Mouse (Mus musculus): Measurements from ENCODE around the gene Atg13. TPM values are rescaled to one million over a fixed set of nuclear protein-coding genes. Genes with fewer than 3 reads are reported as not detected.
A peak's percentile ranks its signal among the peaks of the same experiment; 100 is the strongest.

Gene Atg13
- 14.6 and 16.3 TPM in 2 replicates for polyA plus RNA-seq (2015; fragmentation: Nextera tagmentation; extraction: Ambion mirVana)

DNA sequence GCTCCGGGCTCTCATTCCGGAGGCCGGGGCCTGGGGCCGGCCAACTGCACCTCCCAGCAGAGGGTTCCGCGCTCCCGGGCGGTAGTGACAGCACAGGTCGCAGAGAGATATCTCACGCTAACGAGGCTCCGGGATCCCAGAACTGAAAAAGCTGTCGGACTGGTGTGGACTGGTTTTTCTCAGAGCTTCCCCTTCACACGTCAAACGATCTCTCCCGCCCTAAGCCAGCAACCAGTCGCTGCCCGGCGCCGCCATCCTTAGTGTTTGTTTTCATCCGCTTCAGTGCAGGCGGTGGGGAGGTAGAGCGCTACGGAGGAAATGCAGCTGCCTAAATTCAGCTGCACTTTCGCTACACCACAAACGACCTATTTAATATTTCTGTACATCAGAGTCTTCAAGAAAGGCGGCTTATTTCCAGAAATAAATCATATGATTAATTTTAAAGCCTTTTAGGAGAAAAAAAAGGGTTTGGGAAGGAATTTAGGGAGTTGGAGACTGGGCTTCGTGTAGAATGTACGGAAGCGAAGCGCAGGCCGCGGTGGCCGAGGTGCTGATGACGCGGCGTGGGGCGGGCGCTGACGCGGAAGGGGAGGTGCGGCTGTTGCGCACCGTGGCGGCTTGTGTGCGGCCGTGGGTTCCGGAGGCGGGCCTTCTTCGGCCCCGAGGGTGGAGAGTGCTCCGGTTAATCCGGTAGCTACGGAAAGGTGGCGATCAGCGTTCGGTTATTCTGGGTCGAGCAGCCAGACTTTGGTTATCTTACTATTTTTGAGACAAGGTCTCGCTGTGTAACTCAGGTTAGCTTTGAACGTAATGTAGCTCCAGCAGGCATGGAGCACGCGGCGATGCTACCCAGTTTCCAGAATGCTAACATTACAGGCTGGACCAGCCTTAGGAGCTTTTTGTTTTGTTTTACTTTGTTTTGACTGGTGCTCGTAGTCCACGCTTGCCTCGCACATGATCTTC lies at the start of gene Atg13, which contains the start of gene Harbi1:
TSS of gene Atg13 (minus strand) at position 305 of the 963 bp plus-strand sequence.
TSS of gene Harbi1 (plus strand) at position 581 of the 963 bp plus-strand sequence.
- peak; percentile 99 for ATAC-seq (ENCODE audit: low read depth)
- Histone ChIP-seq H3K27me3 (ENCODE audit: control insufficient read depth, insufficient read depth, low read depth, low read length) (no peaks in the 10 kb centered on the region), H3K9me3 (replicated peaks; ENCODE audit: control insufficient read depth, low read length) (no peaks in the 10 kb centered on the region), H3K9ac (ENCODE audit: low read depth, low read length) (peak within 1 kb of the TSS; percentile 83), H3K27ac (ENCODE audit: low read length) (peak within 1 kb of the TSS; percentile 93), H3K36me3 (ENCODE audit: control insufficient read depth, insufficient read depth) (no peaks in the 10 kb centered on the region), H3K4me2 (ENCODE audit: low read depth, low read length) (peak within 1 kb of the TSS; percentile 68), H3K4me3 (ENCODE audit: low read depth, low read length) (peak within 1 kb of the TSS; percentile 84), H3K4me1 (ENCODE audit: control insufficient read depth, low read depth, low read length) (peaks cover 15% of the 10 kb centered on the region)
- WGBS (ENCODE audit: insufficient replicate concordance) = 0% methylated on average over 66 of the region's 66 CpGs

DNA sequence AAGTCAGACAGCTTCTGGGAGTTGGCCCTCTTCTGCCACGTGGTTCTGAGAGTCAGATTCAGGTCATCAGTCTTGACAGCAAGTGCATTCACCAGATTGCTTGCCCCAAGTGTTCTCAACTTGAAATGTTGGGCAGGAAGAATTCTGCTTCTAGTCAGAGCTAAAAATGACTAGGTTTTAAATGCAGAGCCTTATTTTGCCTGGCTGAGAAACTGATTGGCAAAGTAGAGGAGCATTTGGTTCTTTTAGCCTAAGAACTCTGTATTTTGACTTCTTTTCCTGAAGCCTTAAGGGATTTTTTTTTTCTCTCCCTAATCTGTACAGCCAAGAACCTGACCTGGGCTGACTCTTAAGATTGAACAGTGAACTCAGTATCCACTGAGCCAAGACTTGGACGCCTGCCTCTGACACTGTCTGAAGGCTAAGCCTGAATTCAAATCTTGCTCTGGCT lies 39.5 kb upstream of the Atg13 start:
- no peak for ATAC-seq (ENCODE audit: low read depth)
- Histone ChIP-seq H3K27ac (ENCODE audit: low read length) (no peak overlapping the region), H3K27me3 (ENCODE audit: control insufficient read depth, insufficient read depth, low read depth, low read length) (no peaks in the 10 kb centered on the region), H3K4me2 (ENCODE audit: low read depth, low read length) (no peak overlapping the region), H3K36me3 (ENCODE audit: control insufficient read depth, insufficient read depth) (no peaks in the 10 kb centered on the region), H3K4me1 (ENCODE audit: control insufficient read depth, low read depth, low read length) (peaks cover 3% of the 10 kb centered on the region), H3K9me3 (replicated peaks; ENCODE audit: control insufficient read depth, low read length) (no peaks in the 10 kb centered on the region), H3K4me3 (ENCODE audit: low read depth, low read length) (no peak overlapping the region), H3K9ac (ENCODE audit: low read depth, low read length) (no peak overlapping the region)
- 56% methylated on average over 2 of the region's 2 CpGs for WGBS (ENCODE audit: insufficient replicate concordance)

DNA sequence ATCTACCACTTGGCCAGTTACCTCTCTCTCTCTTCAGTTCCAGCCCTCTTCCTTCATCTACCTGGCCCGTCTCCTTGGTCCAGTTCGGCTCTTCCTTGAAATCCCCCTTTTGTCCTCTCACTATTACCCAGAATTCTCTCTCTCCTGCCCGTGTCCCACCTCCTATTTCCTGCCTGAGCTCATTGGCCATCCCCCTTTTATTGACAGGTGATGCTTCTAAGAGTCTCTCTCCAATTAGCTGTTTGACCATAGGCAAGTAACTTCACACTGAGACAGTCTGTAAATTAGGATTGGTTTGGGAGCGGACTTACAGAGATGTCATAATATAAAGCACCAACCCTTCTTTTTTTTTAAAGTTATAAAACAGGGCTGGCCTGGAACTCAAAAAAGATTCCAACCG lies 34.3 kb upstream of the Atg13 start:
- Histone ChIP-seq H3K9me3 (replicated peaks; ENCODE audit: control insufficient read depth, low read length) (no peaks in the 10 kb centered on the region), H3K27me3 (ENCODE audit: control insufficient read depth, insufficient read depth, low read depth, low read length) (no peaks in the 10 kb centered on the region), H3K27ac (ENCODE audit: low read length) (no peak overlapping the region), H3K36me3 (ENCODE audit: control insufficient read depth, insufficient read depth) (no peaks in the 10 kb centered on the region), H3K4me1 (ENCODE audit: control insufficient read depth, low read depth, low read length) (no peaks in the 10 kb centered on the region), H3K9ac (ENCODE audit: low read depth, low read length) (no peak overlapping the region), H3K4me3 (ENCODE audit: low read depth, low read length) (no peak overlapping the region), H3K4me2 (ENCODE audit: low read depth, low read length) (no peak overlapping the region)
- ATAC-seq (ENCODE audit: low read depth) = no peak
- 80% methylated on average over 5 of the region's 5 CpGs for WGBS (ENCODE audit: insufficient replicate concordance)

DNA sequence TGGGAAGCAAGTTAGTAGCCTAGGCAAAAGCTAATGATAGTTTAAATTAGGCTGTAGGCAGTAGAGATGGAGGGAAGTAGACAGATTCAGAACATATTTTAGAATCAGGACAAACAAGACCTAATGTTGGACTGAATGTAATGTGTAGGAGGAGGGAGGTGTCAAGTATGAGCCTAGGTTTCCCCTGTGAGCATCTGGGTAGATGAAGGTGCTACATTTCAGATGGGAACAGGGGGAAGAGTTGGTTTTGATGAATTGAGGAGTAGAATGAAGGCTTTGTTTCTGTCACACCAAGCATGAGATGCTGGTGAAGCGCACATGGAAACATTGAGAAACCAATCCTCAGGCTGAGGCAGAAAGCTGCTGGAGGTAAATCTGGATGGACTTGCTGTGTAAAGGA lies 29.2 kb upstream of the Atg13 start:
- Histone ChIP-seq H3K4me1 (ENCODE audit: control insufficient read depth, low read depth, low read length) (no peaks in the 10 kb centered on the region), H3K27me3 (ENCODE audit: control insufficient read depth, insufficient read depth, low read depth, low read length) (no peaks in the 10 kb centered on the region), H3K36me3 (ENCODE audit: control insufficient read depth, insufficient read depth) (no peaks in the 10 kb centered on the region), H3K4me3 (ENCODE audit: low read depth, low read length) (no peak overlapping the region), H3K9me3 (replicated peaks; ENCODE audit: control insufficient read depth, low read length) (no peaks in the 10 kb centered on the region), H3K9ac (ENCODE audit: low read depth, low read length) (no peak overlapping the region), H3K4me2 (ENCODE audit: low read depth, low read length) (no peak overlapping the region), H3K27ac (ENCODE audit: low read length) (no peak overlapping the region)
- 97% methylated on average over 1 of the region's 1 CpGs for WGBS (ENCODE audit: insufficient replicate concordance)
- ATAC-seq (ENCODE audit: low read depth) = no peak

DNA sequence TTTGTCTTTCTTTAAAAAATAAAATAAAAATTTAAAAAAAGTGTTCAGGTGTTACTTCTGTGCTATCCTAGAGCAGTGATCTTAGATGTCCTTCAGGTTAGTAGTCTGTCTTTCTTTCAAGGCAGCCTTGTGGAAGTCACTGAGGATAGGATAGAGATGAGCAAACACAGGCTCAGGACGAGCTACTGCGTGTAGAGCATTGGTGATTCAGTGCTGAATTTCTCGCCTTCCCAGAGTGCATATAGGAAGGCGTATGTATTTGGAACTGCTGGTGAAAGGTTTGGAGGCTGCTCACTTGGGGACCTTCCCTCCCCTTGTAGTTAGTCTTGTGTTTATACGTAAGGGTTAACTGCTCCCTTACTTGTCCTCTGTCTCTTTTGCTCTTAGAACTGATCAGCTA lies 24.8 kb upstream of the Atg13 start:
- Histone ChIP-seq H3K9me3 (replicated peaks; ENCODE audit: control insufficient read depth, low read length) (no peaks in the 10 kb centered on the region), H3K4me3 (ENCODE audit: low read depth, low read length) (no peak overlapping the region), H3K4me2 (ENCODE audit: low read depth, low read length) (no peak overlapping the region), H3K27me3 (ENCODE audit: control insufficient read depth, insufficient read depth, low read depth, low read length) (no peaks in the 10 kb centered on the region), H3K9ac (ENCODE audit: low read depth, low read length) (no peak overlapping the region), H3K36me3 (ENCODE audit: control insufficient read depth, insufficient read depth) (no peaks in the 10 kb centered on the region), H3K4me1 (ENCODE audit: control insufficient read depth, low read depth, low read length) (no peaks in the 10 kb centered on the region; the same call in 1 of the 2 replicates), H3K27ac (ENCODE audit: low read length) (no peak overlapping the region)
- WGBS (ENCODE audit: insufficient replicate concordance) = 79% methylated on average over 5 of the region's 5 CpGs
- ATAC-seq (ENCODE audit: low read depth) = no peak

DNA sequence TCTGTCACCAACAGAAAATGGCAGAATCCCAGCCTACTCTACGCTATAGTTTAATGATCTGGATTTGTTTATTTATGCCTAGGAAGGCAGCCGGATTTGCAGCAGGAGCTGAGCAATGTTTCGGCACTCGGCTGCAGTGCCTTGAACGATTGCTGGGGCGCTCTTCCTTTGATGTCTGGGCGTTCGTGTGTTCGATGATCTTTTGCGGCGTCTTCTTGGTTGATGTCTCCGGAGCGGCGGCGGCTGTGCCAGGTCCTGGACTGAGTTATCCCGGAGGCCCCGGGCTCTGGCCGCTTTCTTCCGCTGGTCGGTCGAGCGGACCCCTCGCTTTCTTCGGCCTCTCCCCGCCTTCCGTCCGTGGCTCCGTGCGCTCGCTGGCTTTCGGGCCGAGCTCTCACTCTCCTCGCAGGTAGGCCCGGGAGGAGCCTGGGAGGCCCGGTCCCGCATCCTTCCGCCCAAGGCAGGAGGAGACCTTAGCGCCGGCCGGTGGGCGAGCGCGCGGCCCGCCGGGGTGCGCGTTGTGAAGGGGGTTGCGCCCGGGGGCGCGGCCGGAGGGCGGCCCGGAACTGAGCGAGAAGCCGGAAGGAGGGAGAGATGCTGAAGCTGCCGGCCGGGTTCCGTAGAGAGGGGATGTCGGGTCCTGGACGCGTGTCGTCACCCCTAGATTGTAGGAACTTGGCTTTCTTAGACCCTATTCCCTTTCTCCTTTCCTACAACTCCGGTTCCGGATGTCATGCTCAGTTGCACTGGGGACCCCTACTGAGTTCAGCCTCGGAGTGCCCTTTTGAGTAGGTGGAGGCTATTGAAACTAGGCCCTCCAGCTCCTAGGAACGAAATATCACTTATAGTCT lies 19.8 kb upstream of the Atg13 start, which contains the start of gene Ambra1:
TSS of gene Ambra1 (plus strand) at position 164 of the 851 bp plus-strand sequence.
- peak; percentile 87 for ATAC-seq (ENCODE audit: low read depth)

DNA sequence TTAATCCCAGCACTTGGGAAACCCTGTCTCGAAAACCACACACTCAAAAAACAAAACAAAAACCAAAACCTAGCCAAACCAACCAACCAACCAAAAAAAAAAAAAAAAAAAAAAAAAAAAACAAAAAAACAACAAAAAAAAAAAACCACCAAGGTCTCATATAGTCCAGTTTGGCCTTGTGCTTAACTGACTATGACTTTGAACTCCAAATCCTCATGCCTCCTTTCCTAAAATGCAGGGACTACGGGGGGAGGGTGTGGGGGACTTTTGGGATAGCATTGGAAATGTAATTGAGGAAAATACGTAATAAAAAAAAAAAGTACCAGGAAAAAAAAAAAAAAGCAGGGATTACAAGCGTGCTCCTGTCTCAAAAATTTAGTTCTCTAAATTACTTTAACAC lies 19.2 kb upstream of the Atg13 start:
- H3K4me2 ChIP-seq (ENCODE audit: low read depth, low read length) = peak overlapping the region; percentile 61
- no peaks in the 10 kb centered on the region for H3K27me3 ChIP-seq (ENCODE audit: control insufficient read depth, insufficient read depth, low read depth, low read length)
- peak overlapping the region; percentile 99 for H3K4me3 ChIP-seq (ENCODE audit: low read depth, low read length)
- no peaks in the 10 kb centered on the region for H3K9me3 ChIP-seq (replicated peaks; ENCODE audit: control insufficient read depth, low read length)
- ATAC-seq (ENCODE audit: low read depth) = no peak
- no peak overlapping the region for H3K27ac ChIP-seq (ENCODE audit: low read length)
- H3K4me1 ChIP-seq (ENCODE audit: control insufficient read depth, low read depth, low read length) = no peaks in the 10 kb centered on the region; the same call in none of the 2 replicates
- WGBS (ENCODE audit: insufficient replicate concordance) = 26% methylated on average over 4 of the region's 4 CpGs
- H3K9ac ChIP-seq (ENCODE audit: low read depth, low read length) = peak overlapping the region; percentile 97; the same call in 1 of the 2 replicates
- no peaks in the 10 kb centered on the region for H3K36me3 ChIP-seq (ENCODE audit: control insufficient read depth, insufficient read depth)

More for the DNA sequence above, 19.8 kb upstream of the Atg13 start, which contains the start of gene Ambra1:
- Histone ChIP-seq H3K27me3 (ENCODE audit: control insufficient read depth, insufficient read depth, low read depth, low read length) (no peaks in the 10 kb centered on the region), H3K4me3 (ENCODE audit: low read depth, low read length) (peak within 1 kb of the TSS; percentile 99), H3K4me2 (ENCODE audit: low read depth, low read length) (peak within 1 kb of the TSS; percentile 61), H3K36me3 (ENCODE audit: control insufficient read depth, insufficient read depth) (no peaks in the 10 kb centered on the region), H3K9me3 (replicated peaks; ENCODE audit: control insufficient read depth, low read length) (no peaks in the 10 kb centered on the region), H3K27ac (ENCODE audit: low read length) (peak within 1 kb of the TSS; percentile 94), H3K4me1 (ENCODE audit: control insufficient read depth, low read depth, low read length) (no peaks in the 10 kb centered on the region; the same call in none of the 2 replicates), H3K9ac (ENCODE audit: low read depth, low read length) (peak within 1 kb of the TSS; percentile 97)
- WGBS (ENCODE audit: insufficient replicate concordance) = under 1% methylated on average over 68 of the region's 68 CpGs

DNA sequence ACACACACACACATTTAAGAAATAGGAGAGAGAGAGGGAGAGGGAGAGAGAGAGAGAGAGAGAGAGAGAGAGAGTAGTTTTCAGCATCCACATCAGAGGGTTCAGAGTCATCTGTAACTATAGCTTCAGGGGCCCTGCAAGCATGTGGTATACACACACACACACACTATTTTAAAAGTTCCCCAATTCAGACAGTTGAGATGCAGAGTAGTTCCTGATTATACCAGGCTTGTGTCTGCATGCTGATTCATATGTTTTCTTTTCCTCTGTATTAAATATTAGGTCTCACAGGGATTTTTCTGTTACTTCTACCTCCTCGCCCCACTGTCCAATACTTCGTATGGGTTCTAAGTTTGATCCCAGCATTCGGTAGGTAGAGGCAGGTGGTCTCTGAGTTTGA lies 16.6 kb upstream of the Atg13 start:
- 73% methylated on average over 3 of the region's 3 CpGs for WGBS (ENCODE audit: insufficient replicate concordance)
- H3K27ac ChIP-seq (ENCODE audit: low read length) = no peak overlapping the region
- no peak for ATAC-seq (ENCODE audit: low read depth)

More for the DNA sequence above, 16.6 kb upstream of the Atg13 start:
- Histone ChIP-seq H3K4me3 (ENCODE audit: low read depth, low read length) (no peak overlapping the region), H3K9me3 (replicated peaks; ENCODE audit: control insufficient read depth, low read length) (no peaks in the 10 kb centered on the region), H3K9ac (ENCODE audit: low read depth, low read length) (no peak overlapping the region), H3K4me1 (ENCODE audit: control insufficient read depth, low read depth, low read length) (no peaks in the 10 kb centered on the region; the same call in none of the 2 replicates), H3K27me3 (ENCODE audit: control insufficient read depth, insufficient read depth, low read depth, low read length) (no peaks in the 10 kb centered on the region), H3K4me2 (ENCODE audit: low read depth, low read length) (no peak overlapping the region), H3K36me3 (ENCODE audit: control insufficient read depth, insufficient read depth) (no peaks in the 10 kb centered on the region)

Data from liver, embryonic 16.5 days (tissue).